Mouse (Mus musculus) thymus, adult 2 months (tissue): Measurements from ENCODE around the gene Dclk1. TPM values are rescaled to one million over a fixed set of nuclear protein-coding genes. Genes with fewer than 3 reads are reported as not detected.
A peak's percentile ranks its signal among the peaks of the same experiment; 100 is the strongest.

ENCODE experiments used
- DNase-seq: peaks from one replicate; pipeline ENCODE4 v3.0.0; 2021
- H3K27ac ChIP-seq: fragments of 200-500 bp; 2 replicates; pipeline ENCODE4 v1.5.1; 2012; ENCODE audit warnings: low read length, control low read depth; ENCODE audit not compliant: control insufficient read depth, insufficient read depth
- H3K27me3 ChIP-seq: fragments of 200-500 bp; 2 replicates; pipeline ENCODE4 v1.6.1; 2012; ENCODE audit warnings: mild to moderate bottlenecking, low read length, moderate library complexity, mixed read lengths; ENCODE audit not compliant: control insufficient read depth, insufficient read depth
- H3K36me3 ChIP-seq: fragments of 200-500 bp; 2 replicates; pipeline ENCODE4 v1.6.1; 2012; ENCODE audit warnings: mild to moderate bottlenecking, low read length, moderate library complexity; ENCODE audit not compliant: control insufficient read depth, insufficient read depth
- H3K4me1 ChIP-seq: fragments of 200-500 bp; replicated peaks from 2 replicates; pipeline ENCODE4 v1.6.1; 2012; ENCODE audit warnings: low read length; ENCODE audit not compliant: control insufficient read depth, insufficient read depth
- H3K4me3 ChIP-seq: fragments of 200-500 bp; 2 replicates; pipeline ENCODE4 v1.5.1; 2012; ENCODE audit warnings: mild to moderate bottlenecking, low read length, control low read depth, moderate library complexity; ENCODE audit not compliant: control insufficient read depth, insufficient read depth
- CTCF ChIP-seq: fragments of 200-500 bp; IDR thresholded peaks from 2 replicates; pipeline ENCODE4 v1.5.1; 2012; ENCODE audit warnings: mild to moderate bottlenecking, control low read depth, low read length, moderate library complexity, borderline replicate concordance; ENCODE audit not compliant: control insufficient read depth, poor library complexity, insufficient read depth; ENCODE audit errors: extremely low read depth
- POLR2A ChIP-seq: fragments of 200-500 bp; IDR thresholded peaks from 2 replicates; pipeline ENCODE4 v1.6.1; 2012; ENCODE audit warnings: mild to moderate bottlenecking, low read length, control low read depth, moderate library complexity; ENCODE audit not compliant: control insufficient read depth, poor library complexity, insufficient read depth; ENCODE audit errors: extremely low read depth
- WGBS: fragments of 180-500 bp; shearing (Covaris S2); methylation state at CpG from one replicate; pipeline ENCODE4 v1.1.7; 2018; 5-methylcytosine and 5-hydroxymethylcytosine counted together
- polyA plus RNA-seq: library from polyadenylated mRNA; depleted of rRNA; stranded (reverse); fragments of >200 nt; gene quantifications from 2 replicates; pipeline ENCODE4 v1.2.3, GENCODE M21; 2012

Dclk1 gene
- polyA plus RNA-seq, 1 experiment = 1.6 TPM

- DNase-seq = no peak
- H3K4me3 ChIP-seq = no peak overlapping the region
- WGBS = 91% methylated on average over 2 of the region's 2 CpGs
- no peak for TF ChIP-seq POLR2A
- no peak for TF ChIP-seq CTCF
- no peak overlapping the region for H3K27ac ChIP-seq
- H3K4me1 ChIP-seq = no peaks in the 10 kb centered on the region
- H3K27me3 ChIP-seq = no peaks in the 10 kb centered on the region
- H3K36me3 ChIP-seq = no peaks in the 10 kb centered on the region
These were observed 154.6 kb downstream of the Dclk1 start for GRCm38 (mm10) chr3:55396792-55397191.

GRCm38 (mm10) chr3:55397752-55398693 is 155.9 kb downstream of the Dclk1 start:
- no peak overlapping the region for H3K4me3 ChIP-seq
- TF ChIP-seq CTCF = no peak
- TF ChIP-seq POLR2A = no peak
- 93% methylated on average over 6 of the region's 6 CpGs for WGBS
- no peaks in the 10 kb centered on the region for H3K27me3 ChIP-seq
- no peaks in the 10 kb centered on the region for H3K4me1 ChIP-seq
- no peaks in the 10 kb centered on the region for H3K36me3 ChIP-seq
- DNase-seq = no peak
- H3K27ac ChIP-seq = no peak overlapping the region

GRCm38 (mm10) chr3:55401236-55401635 is 159.1 kb downstream of the Dclk1 start:
- no peak for TF ChIP-seq CTCF
- TF ChIP-seq POLR2A = no peak
- WGBS = 85% methylated on average over 1 of the region's 1 CpGs
- no peaks in the 10 kb centered on the region for H3K36me3 ChIP-seq
- DNase-seq = no peak
- no peak overlapping the region for H3K27ac ChIP-seq
- no peak overlapping the region for H3K4me3 ChIP-seq
- no peaks in the 10 kb centered on the region for H3K27me3 ChIP-seq
- H3K4me1 ChIP-seq = no peaks in the 10 kb centered on the region

- Histone ChIP-seq H3K27me3 (no peaks in the 10 kb centered on the region), H3K4me1 (no peaks in the 10 kb centered on the region), H3K27ac (no peak overlapping the region), H3K36me3 (no peaks in the 10 kb centered on the region), H3K4me3 (no peak overlapping the region)
- WGBS = 98% methylated on average over 7 of the region's 7 CpGs
- TF ChIP-seq POLR2A (no peak), CTCF (no peak)
- no peak for DNase-seq
These were observed 162.6 kb downstream of the Dclk1 start for GRCm38 (mm10) chr3:55404751-55405150.

GRCm38 (mm10) chr3:55406616-55407015 is 164.5 kb downstream of the Dclk1 start:
- no peak for DNase-seq
- H3K4me3 ChIP-seq = no peak overlapping the region
- WGBS = 91% methylated on average over 7 of the region's 7 CpGs
- no peaks in the 10 kb centered on the region for H3K4me1 ChIP-seq
- H3K36me3 ChIP-seq = no peaks in the 10 kb centered on the region
- H3K27ac ChIP-seq = no peak overlapping the region
- no peaks in the 10 kb centered on the region for H3K27me3 ChIP-seq
- TF ChIP-seq CTCF (no peak), POLR2A (no peak)

- Histone ChIP-seq H3K36me3 (no peaks in the 10 kb centered on the region), H3K4me3 (no peak overlapping the region), H3K4me1 (no peaks in the 10 kb centered on the region), H3K27me3 (no peaks in the 10 kb centered on the region), H3K27ac (no peak overlapping the region)
- peak; percentile 4 for DNase-seq
- TF ChIP-seq POLR2A = no peak
- no peak for TF ChIP-seq CTCF
These were observed 169.4 kb downstream of the Dclk1 start for GRCm38 (mm10) chr3:55411547-55411946.

GRCm38 (mm10) chr3:55415527-55415950 is 173.4 kb downstream of the Dclk1 start:
- peaks cover 4% of the 10 kb centered on the region; the same call in 1 of the 2 replicates for H3K4me1 ChIP-seq
- no peak overlapping the region for H3K4me3 ChIP-seq
- DNase-seq = peak; percentile 15

More at GRCm38 (mm10) chr3:55415527-55415950, 173.4 kb downstream of the Dclk1 start:
- Histone ChIP-seq H3K36me3 (no peaks in the 10 kb centered on the region), H3K27me3 (no peaks in the 10 kb centered on the region), H3K27ac (no peak overlapping the region)
- WGBS = 38% methylated on average over 14 of the region's 14 CpGs
- TF ChIP-seq POLR2A (no peak), CTCF (no peak)
